Mouse (Mus musculus) bone marrow macrophage, adult 2 months (primary cell): ENCODE results near the gene Lrrc63.

ENCODE experiments used
- CTCF ChIP-seq: IDR thresholded peaks from 2 replicates; pipeline ENCODE4 v1.5.1; 2012; ENCODE audit warnings: low read depth, mild to moderate bottlenecking, low read length, moderate library complexity
- POLR2A ChIP-seq: IDR thresholded peaks from 2 replicates; pipeline ENCODE4 v1.6.1; 2012; ENCODE audit warnings: mild to moderate bottlenecking, low read depth, low read length, borderline replicate concordance

- no peak for TF ChIP-seq POLR2A
- no peak for TF ChIP-seq CTCF
Measured at GRCm38 (mm10) chr14:75136119-75136966, 5.7 kb upstream of the Lrrc63 start.
